Mouse (Mus musculus): ENCODE measurements around the gene Frat1.

DNA sequence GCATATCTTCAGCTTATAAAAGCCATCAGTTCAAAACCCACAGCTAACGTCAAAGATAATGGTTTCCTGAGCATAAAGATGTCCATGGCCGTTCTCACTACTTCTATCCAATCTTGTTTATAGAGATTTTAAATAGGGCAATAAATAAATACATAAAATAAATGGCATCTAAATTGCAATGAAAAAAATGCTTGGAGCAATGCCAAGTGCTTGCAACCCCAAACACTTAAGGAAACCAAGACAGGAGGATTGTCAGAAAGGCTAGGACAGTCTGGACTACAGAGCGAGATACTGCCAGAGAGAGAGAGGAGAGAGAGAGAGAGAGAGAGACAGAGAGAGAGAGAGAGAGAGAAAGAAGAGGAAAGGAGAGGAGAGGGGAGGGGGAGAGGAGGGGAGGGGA is 3.2 kb upstream of the Frat1 start:
- TF ChIP-seq CTCF (IDR thresholded peaks at IDR 0.05; ENCODE audit: control insufficient read depth, insufficient read depth, low read length) (no peak), POLR2A (IDR thresholded peaks at IDR 0.05; ENCODE audit: borderline replicate concordance, control insufficient read depth, low read depth, low read length) (no peak)
